Mouse (Mus musculus) neutrophil, adult 65 days (primary cell): Measurements from ENCODE around the gene Mup15. TPM values are rescaled to one million over a fixed set of nuclear protein-coding genes. Genes with fewer than 3 reads are reported as not detected.

ENCODE experiments used
- total RNA-seq: library from RNA; stranded (reverse); gene quantifications from 2 replicates; pipeline ENCODE4 v1.2.4, GENCODE M21; 2023

Mup15 gene
- not detected in 2 replicates for total RNA-seq

GRCm38 (mm10) chr4:61439643-61440042 is at the start of gene Mup15:
TSS of gene Mup15 (minus strand) at chr4:61439743.

Other genes starting within 250 kb of the Mup15 start
- not detected in 2 replicates for gene Mup13, start 211.5 kb downstream of the Mup15 start, total RNA-seq
- not detected in 2 replicates for gene Mup14, start 135.7 kb downstream of the Mup15 start, total RNA-seq
- not detected in 2 replicates for gene Mup16, start 79.8 kb upstream of the Mup15 start, total RNA-seq
- gene Mup17, start 156.1 kb upstream of the Mup15 start, total RNA-seq: not detected in 2 replicates
- gene Mup18, start 234.4 kb upstream of the Mup15 start, total RNA-seq: not detected in 2 replicates